Mouse (Mus musculus): ENCODE results near the gene Col9a2.

GRCm38 (mm10) chr4:121001042-121001441 is 38.1 kb upstream of the Col9a2 start:
- TF ChIP-seq CTCF (conservative IDR thresholded peaks at IDR 0.05; ENCODE audit: low read length) (no peak), NANOG (IDR thresholded peaks at IDR 0.05; ENCODE audit: borderline replicate concordance, low read length) (no peak), POU5F1 (IDR thresholded peaks at IDR 0.05; ENCODE audit: borderline replicate concordance, low read length) (no peak)

Measured in E14TG2a.4 (cell line).